Mouse (Mus musculus) left cerebral cortex, postnatal 4 days (tissue): ENCODE results near the gene Dgkb. TPM values are rescaled to one million over a fixed set of nuclear protein-coding genes. Genes with fewer than 3 reads are reported as not detected.

Experiments used
- DNase-seq: peaks from one replicate; pipeline ENCODE4 v3.0.0-alpha.2; 2022
- intact Hi-C: fragments of 180-260 bp; cut with DNase I; formaldehyde crosslinking; loops from one replicate; pipeline ENCODE4 v1.15.1; 2025
- total RNA-seq, 2 experiments: library from RNA; stranded (reverse); gene quantifications; 2 replicates each; pipeline ENCODE4 v1.2.3; 2021

Dgkb gene
- 10 to 100 TPM; 22.7 to 24.7 TPM for total RNA-seq

- intact Hi-C loops, result no loop called here
- DNase-seq, result no peak
Observed at GRCm38 (mm10) chr12:37817426-37817825, at the start of gene Dgkb. Gene Dgkb (plus strand): TSS chr12:37817726.

GRCm38 (mm10) chr12:37769844-37770243, 47.7 kb upstream of the Dgkb start:
- no peak for DNase-seq
- intact Hi-C loops, result loop anchor here (5.0 kb wide), 1 partner anchor 347 kb away; no protein-coding TSS in a partner anchor

- peak; percentile 39 for DNase-seq
- intact Hi-C loops, result loop anchor here (5.0 kb wide), 1 partner anchor 343 kb away; no protein-coding TSS in a partner anchor
Observed at GRCm38 (mm10) chr12:37773681-37774357, 43.7 kb upstream of the Dgkb start.

GRCm38 (mm10) chr12:37774591-37774990, 42.9 kb upstream of the Dgkb start:
- intact Hi-C loops, result loop anchor here (5.0 kb wide), 1 partner anchor 343 kb away; no protein-coding TSS in a partner anchor
- DNase-seq, result no peak

GRCm38 (mm10) chr12:37796265-37796928, 21.1 kb upstream of the Dgkb start:
- DNase-seq, result no peak
- intact Hi-C loops, result no loop called here

GRCm38 (mm10) chr12:37814122-37814521, 3.4 kb upstream of the Dgkb start:
- intact Hi-C loops, result no loop called here
- DNase-seq, result no peak

GRCm38 (mm10) chr12:37821052-37821810, 3.7 kb downstream of the Dgkb start:
- intact Hi-C loops, result no loop called here
- DNase-seq, result no peak

GRCm38 (mm10) chr12:37880042-37881017, 62.8 kb downstream of the Dgkb start:
- DNase-seq, result peak; percentile 34
- intact Hi-C loops, result loop anchor here (10.0 kb wide), 1 partner anchor 234 kb away; no protein-coding TSS in a partner anchor

GRCm38 (mm10) chr12:37881376-37881775, 63.9 kb downstream of the Dgkb start:
- intact Hi-C loops, result loop anchor here (10.0 kb wide), 1 partner anchor 233 kb away; no protein-coding TSS in a partner anchor
- DNase-seq, result no peak

GRCm38 (mm10) chr12:37882796-37883195, 65.3 kb downstream of the Dgkb start:
- intact Hi-C loops, result loop anchor here (10.0 kb wide), 1 partner anchor 232 kb away; no protein-coding TSS in a partner anchor

GRCm38 (mm10) chr12:37883781-37884180, 66.3 kb downstream of the Dgkb start:
- peak; percentile 2 for DNase-seq
- intact Hi-C loops, result loop anchor here (10.0 kb wide), 1 partner anchor 231 kb away; no protein-coding TSS in a partner anchor

More at GRCm38 (mm10) chr12:37882796-37883195, 65.3 kb downstream of the Dgkb start:
- DNase-seq, result no peak

GRCm38 (mm10) chr12:37888591-37888990, 71.1 kb downstream of the Dgkb start:
- DNase-seq, result no peak
- intact Hi-C loops, result loop anchor here (10.0 kb wide), 1 partner anchor 226 kb away; no protein-coding TSS in a partner anchor

GRCm38 (mm10) chr12:37889431-37889830, 71.9 kb downstream of the Dgkb start:
- intact Hi-C loops, result loop anchor here (10.0 kb wide), 1 partner anchor 225 kb away; no protein-coding TSS in a partner anchor
- DNase-seq, result no peak

- intact Hi-C loops, result no loop called here
- no peak for DNase-seq
Observed at GRCm38 (mm10) chr12:37891336-37891735, 73.8 kb downstream of the Dgkb start.

- no peak for DNase-seq
- intact Hi-C loops, result no loop called here
Observed at GRCm38 (mm10) chr12:37942163-37942562, 124.6 kb downstream of the Dgkb start.

GRCm38 (mm10) chr12:37956193-37956592, 138.7 kb downstream of the Dgkb start:
- no peak for DNase-seq
- intact Hi-C loops, result no loop called here

- intact Hi-C loops, result no loop called here
- no peak for DNase-seq
Observed at GRCm38 (mm10) chr12:37971482-37971881, 154.0 kb downstream of the Dgkb start.

- no peak for DNase-seq
- intact Hi-C loops, result no loop called here
Observed at GRCm38 (mm10) chr12:37978498-37979187, 161.1 kb downstream of the Dgkb start.

- no peak for DNase-seq
Observed at GRCm38 (mm10) chr12:37985352-37985751, 167.8 kb downstream of the Dgkb start.

More at GRCm38 (mm10) chr12:37985352-37985751, 167.8 kb downstream of the Dgkb start:
- intact Hi-C loops, result no loop called here
